Mouse (Mus musculus) forebrain, embryonic 10.5 days (tissue): ENCODE measurements around the gene Ptpn23. TPM values are rescaled to one million over a fixed set of nuclear protein-coding genes. Genes with fewer than 3 reads are reported as not detected.
A peak's percentile ranks its signal among the peaks of the same experiment; 100 is the strongest.
"Not testable (repeated sequence)": the region's sequence is repeated elsewhere in the genome, so short reads cannot be mapped to it uniquely, and the experiment has no call there.

Experiments
- DNase-seq: peaks from one replicate; pipeline ENCODE4 v3.0.0-alpha.2; 2017; ENCODE audit warnings: low spot score; ENCODE audit errors: extremely low spot score
- H3K27ac ChIP-seq: fragments of 300-500 bp; sonication (generic); 2 replicates; pipeline ENCODE4 v1.5.1; 2016; ENCODE audit warnings: mild to moderate bottlenecking
- H3K27me3 ChIP-seq: fragments of 300-500 bp; sonication (generic); 2 replicates; pipeline ENCODE4 v1.6.1; 2016; ENCODE audit warnings: mild to moderate bottlenecking; ENCODE audit not compliant: poor library complexity, severe bottlenecking
- H3K36me3 ChIP-seq: fragments of 300-500 bp; sonication (generic); replicated peaks from 2 replicates; pipeline ENCODE4 v1.6.1; 2016; ENCODE audit warnings: mild to moderate bottlenecking, moderate library complexity
- H3K4me1 ChIP-seq: fragments of 300-500 bp; sonication (generic); 2 replicates; pipeline ENCODE4 v1.6.1; 2016
- H3K4me3 ChIP-seq: fragments of 300-500 bp; sonication (generic); 2 replicates; pipeline ENCODE4 v1.5.1; 2016; ENCODE audit warnings: mild to moderate bottlenecking, moderate library complexity
- H3K9me3 ChIP-seq: fragments of 300-500 bp; sonication (generic); 2 replicates; pipeline ENCODE4 v1.6.1; 2016; ENCODE audit warnings: mild to moderate bottlenecking, moderate library complexity
- WGBS: fragments of 180-500 bp; shearing (Covaris S2); methylation state at CpG from one replicate; pipeline ENCODE4 v1.1.7; 2016; 5-methylcytosine and 5-hydroxymethylcytosine counted together
- polyA plus RNA-seq: library from polyadenylated mRNA; unstranded; fragments of >200 nt; fragmentation: Nextera tagmentation; extraction: Ambion mirVana; gene quantifications from 2 replicates; pipeline ENCODE4 v1.2.1, GENCODE M21; 2016

Ptpn23 gene
- polyA plus RNA-seq, 1 experiment from 2014 or later, result 15.2 TPM

- no peaks in the 10 kb centered on the region for H3K27me3 ChIP-seq
- no peak overlapping the region for H3K4me3 ChIP-seq
- WGBS, result 49% methylated on average over 6 of the region's 6 CpGs
- no peaks in the 10 kb centered on the region; the same call in 1 of the 2 replicates for H3K36me3 ChIP-seq
- H3K9me3 ChIP-seq, result no peaks in the 10 kb centered on the region
- no peak overlapping the region for H3K27ac ChIP-seq
- peaks cover 26% of the 10 kb centered on the region for H3K4me1 ChIP-seq
- DNase-seq, result peak; percentile 79
These were observed 3.2 kb upstream of the Ptpn23 start for GRCm38 (mm10) chr9:110410908-110411887.

- Histone ChIP-seq H3K9me3 (no peaks in the 10 kb centered on the region), H3K4me1 (peaks cover 31% of the 10 kb centered on the region), H3K27ac (peak overlapping the region; percentile 92), H3K36me3 (peaks cover 26% of the 10 kb centered on the region), H3K27me3 (no peaks in the 10 kb centered on the region), H3K4me3 (peak overlapping the region; percentile 74)
- peak; percentile 54 for DNase-seq
- 3% methylated on average over 41 of the region's 41 CpGs for WGBS
These were observed 508 bp downstream of the Ptpn23 start for GRCm38 (mm10) chr9:110407311-110408098.

- 94% methylated on average over 4 of the region's 4 CpGs for WGBS
- not testable (repeated sequence) for DNase-seq, H3K4me3 ChIP-seq, H3K9me3 ChIP-seq, H3K27me3 ChIP-seq, H3K27ac ChIP-seq
- Histone ChIP-seq H3K36me3 (peaks cover 52% of the 10 kb centered on the region), H3K4me1 (peaks cover 18% of the 10 kb centered on the region)
These were observed 4.8 kb downstream of the Ptpn23 start for GRCm38 (mm10) chr9:110403240-110403639.

- Histone ChIP-seq H3K4me1 (peaks cover 18% of the 10 kb centered on the region), H3K27me3 (no peaks in the 10 kb centered on the region), H3K4me3 (no peak overlapping the region), H3K9me3 (no peaks in the 10 kb centered on the region), H3K36me3 (peaks cover 56% of the 10 kb centered on the region), H3K27ac (no peak overlapping the region)
- DNase-seq, result no peak
- 97% methylated on average over 2 of the region's 2 CpGs for WGBS
These were observed 5.3 kb downstream of the Ptpn23 start for GRCm38 (mm10) chr9:110402731-110403130.

DNA sequence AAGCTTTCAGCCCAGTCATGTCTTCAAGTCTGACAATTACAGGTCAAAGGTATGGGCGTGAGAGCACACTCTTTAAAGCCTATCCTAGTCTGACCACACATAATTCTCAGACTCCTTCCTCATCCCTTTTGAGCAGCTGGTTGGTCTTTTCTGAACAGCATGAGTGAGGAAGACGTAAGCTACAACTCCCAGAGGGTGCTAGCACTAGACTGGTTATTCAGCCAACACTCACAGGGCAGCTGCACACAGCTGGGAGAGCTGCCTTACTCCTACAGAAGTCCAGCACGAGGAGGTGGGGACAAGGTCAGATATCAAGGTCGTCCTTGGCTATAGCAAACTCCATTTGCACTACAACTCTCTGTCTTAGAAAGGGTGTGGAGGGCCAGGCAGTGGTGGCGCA is 7.4 kb downstream of the Ptpn23 start:
- DNase-seq, result no peak
- Histone ChIP-seq H3K27ac (no peak overlapping the region), H3K27me3 (no peaks in the 10 kb centered on the region), H3K36me3 (peaks cover 68% of the 10 kb centered on the region), H3K4me1 (peaks cover under 1% of the 10 kb centered on the region; the same call in 1 of the 2 replicates), H3K9me3 (no peaks in the 10 kb centered on the region), H3K4me3 (no peak overlapping the region)
- WGBS, result 89% methylated on average over 5 of the region's 5 CpGs

DNA sequence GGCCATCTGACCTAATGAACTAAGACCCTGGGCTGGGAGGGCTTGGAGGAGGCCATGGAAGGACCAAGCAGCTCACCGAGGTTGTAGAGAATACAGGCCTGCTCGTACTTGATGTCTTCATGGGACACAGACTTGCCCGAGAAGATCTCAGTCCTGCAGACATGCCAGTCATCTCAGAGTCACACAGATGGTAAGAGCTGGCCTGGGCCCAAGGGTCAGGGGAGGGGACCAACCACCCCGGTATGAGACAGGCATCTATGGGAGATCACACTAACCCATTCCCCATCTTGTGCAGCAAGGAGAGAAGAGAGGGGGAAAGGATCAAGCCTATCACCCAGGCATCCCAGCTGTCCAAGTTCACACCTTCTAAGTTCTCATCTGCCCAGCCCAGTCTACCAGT is 14.7 kb downstream of the Ptpn23 start:
- Histone ChIP-seq H3K27me3 (no peaks in the 10 kb centered on the region), H3K36me3 (peaks cover 94% of the 10 kb centered on the region), H3K4me1 (no peaks in the 10 kb centered on the region), H3K4me3 (no peak overlapping the region), H3K27ac (no peak overlapping the region), H3K9me3 (no peaks in the 10 kb centered on the region)
- DNase-seq, result no peak
- WGBS, result 86% methylated on average over 4 of the region's 4 CpGs

GRCm38 (mm10) chr9:110390843-110391242 is 17.2 kb downstream of the Ptpn23 start:
- WGBS, result 98% methylated on average over 3 of the region's 3 CpGs
- Histone ChIP-seq H3K4me1 (no peaks in the 10 kb centered on the region), H3K36me3 (peaks cover 99% of the 10 kb centered on the region)

DNA sequence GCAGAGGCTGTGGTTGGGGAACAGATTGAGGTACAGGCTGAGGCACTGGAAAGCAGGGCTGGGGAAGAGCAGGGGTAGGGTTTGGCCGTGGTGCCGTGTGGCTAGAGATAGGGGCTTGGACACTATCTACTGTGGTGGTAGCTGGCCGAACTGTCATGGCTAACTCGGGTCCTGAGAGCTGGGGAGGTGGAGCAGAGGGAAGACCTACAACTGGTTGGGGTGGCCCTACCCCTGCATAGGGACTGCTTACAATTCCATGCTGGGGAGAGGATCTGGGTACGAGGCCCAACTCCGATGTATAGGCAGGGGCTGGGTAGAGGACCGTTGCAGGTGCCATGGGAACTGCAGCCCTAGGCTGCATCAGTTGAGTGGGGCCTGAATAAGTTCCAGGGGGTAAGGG is 20.0 kb downstream of the Ptpn23 start:
- H3K27me3 ChIP-seq, result no peaks in the 10 kb centered on the region
- 91% methylated on average over 7 of the region's 7 CpGs for WGBS
- H3K27ac ChIP-seq, result no peak overlapping the region
- H3K4me1 ChIP-seq, result no peaks in the 10 kb centered on the region
- no peaks in the 10 kb centered on the region for H3K9me3 ChIP-seq
- peaks cover 100% of the 10 kb centered on the region for H3K36me3 ChIP-seq
- no peak overlapping the region for H3K4me3 ChIP-seq
- DNase-seq, result no peak

More at GRCm38 (mm10) chr9:110390843-110391242, 17.2 kb downstream of the Ptpn23 start:
- H3K27me3 ChIP-seq, result no peaks in the 10 kb centered on the region
- H3K9me3 ChIP-seq, result no peaks in the 10 kb centered on the region
- DNase-seq, result no peak
- H3K4me3 ChIP-seq, result no peak overlapping the region
- no peak overlapping the region for H3K27ac ChIP-seq

GRCm38 (mm10) chr9:110384369-110384929 is 23.6 kb downstream of the Ptpn23 start:
- H3K4me3 ChIP-seq, result no peak overlapping the region
- peaks cover 99% of the 10 kb centered on the region for H3K36me3 ChIP-seq
- DNase-seq, result no peak
- H3K4me1 ChIP-seq, result peaks cover 7% of the 10 kb centered on the region; the same call in 1 of the 2 replicates
- no peaks in the 10 kb centered on the region for H3K9me3 ChIP-seq
- H3K27ac ChIP-seq, result no peak overlapping the region
- WGBS, result 89% methylated on average over 7 of the region's 7 CpGs
- H3K27me3 ChIP-seq, result no peaks in the 10 kb centered on the region

GRCm38 (mm10) chr9:110381292-110381691 is 26.7 kb downstream of the Ptpn23 start:
- H3K36me3 ChIP-seq, result peaks cover 99% of the 10 kb centered on the region
- H3K9me3 ChIP-seq, result no peaks in the 10 kb centered on the region
- H3K4me1 ChIP-seq, result peaks cover 7% of the 10 kb centered on the region; the same call in 1 of the 2 replicates
- WGBS, result 85% methylated on average over 12 of the region's 12 CpGs
- H3K27ac ChIP-seq, result no peak overlapping the region
- H3K4me3 ChIP-seq, result no peak overlapping the region
- DNase-seq, result no peak
- H3K27me3 ChIP-seq, result no peaks in the 10 kb centered on the region

DNA sequence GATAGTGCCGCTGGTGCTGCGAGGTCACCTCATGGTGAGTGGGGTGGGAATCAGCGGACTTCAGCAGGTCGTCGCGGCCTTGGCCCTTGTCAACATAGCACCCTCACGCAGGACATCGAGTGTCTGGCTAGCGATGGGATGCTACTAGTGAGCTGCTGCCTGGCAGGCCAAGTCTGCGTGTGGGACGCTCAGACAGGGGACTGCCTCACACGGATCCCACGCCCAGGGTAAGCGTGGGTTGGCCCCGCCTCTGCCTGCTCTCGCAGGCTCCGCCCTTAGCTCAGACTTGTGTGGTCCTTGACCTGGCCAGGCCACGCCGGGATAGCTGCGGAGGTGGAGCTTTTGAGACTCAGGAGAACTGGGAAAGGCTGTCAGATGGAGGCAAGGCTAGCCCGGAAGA is 27.4 kb downstream of the Ptpn23 start:
- no peaks in the 10 kb centered on the region for H3K9me3 ChIP-seq
- H3K4me3 ChIP-seq, result no peak overlapping the region
- H3K4me1 ChIP-seq, result peaks cover 7% of the 10 kb centered on the region; the same call in 1 of the 2 replicates
- 41% methylated on average over 21 of the region's 21 CpGs for WGBS
- no peaks in the 10 kb centered on the region for H3K27me3 ChIP-seq
- H3K36me3 ChIP-seq, result peaks cover 99% of the 10 kb centered on the region
- DNase-seq, result no peak
- no peak overlapping the region for H3K27ac ChIP-seq

GRCm38 (mm10) chr9:110379361-110379760 is 28.7 kb downstream of the Ptpn23 start:
- Histone ChIP-seq H3K4me1 (peaks cover 7% of the 10 kb centered on the region; the same call in 1 of the 2 replicates), H3K27ac (no peak overlapping the region), H3K9me3 (no peaks in the 10 kb centered on the region), H3K27me3 (no peaks in the 10 kb centered on the region), H3K36me3 (peaks cover 99% of the 10 kb centered on the region), H3K4me3 (no peak overlapping the region)
- 97% methylated on average over 8 of the region's 8 CpGs for WGBS
- no peak for DNase-seq
